ENCODE assay signal across 7 mouse cellular contexts in genomic region chr14:52197156-52197878, GRCm38 (mm10). TPM values are rescaled to one million over a fixed set of nuclear protein-coding genes. Genes with fewer than 3 reads are reported as not detected.
DNase-seq lines count a peak whose midpoint lies in the region; ATAC-seq lines count a peak whose summit lies in the region.

TSS of gene Supt16 (minus strand) at chr14:52197416.

- peak within 1 kb of the TSS; percentile 99 for H3K27ac ChIP-seq in embryonic facial prominence, embryonic 10.5 days (replicated peaks)
- H3K27ac ChIP-seq in limb, embryonic 11.5 days (replicated peaks; ENCODE audit: low read depth, low read length): peak within 1 kb of the TSS; percentile 98
- H3K27ac ChIP-seq in midbrain, embryonic 14.5 days (replicated peaks; ENCODE audit: low read depth, low read length): peak within 1 kb of the TSS; percentile 94

- no peaks in the 10 kb centered on the region for H3K9me3 ChIP-seq in embryonic facial prominence, embryonic 10.5 days
- no peaks in the 10 kb centered on the region for H3K9me3 ChIP-seq in limb, embryonic 11.5 days (ENCODE audit: control insufficient read depth, low read length)
- no peaks in the 10 kb centered on the region for H3K9me3 ChIP-seq in midbrain, embryonic 14.5 days (ENCODE audit: control insufficient read depth, low read length)

- peak within 1 kb of the TSS; percentile 99 for H3K9ac ChIP-seq in limb, embryonic 11.5 days (ENCODE audit: low read length)
- peak within 1 kb of the TSS; percentile 95 for H3K9ac ChIP-seq in midbrain, embryonic 14.5 days (replicated peaks; ENCODE audit: low read length)

- peaks cover 20% of the 10 kb centered on the region for H3K4me1 ChIP-seq in embryonic facial prominence, embryonic 10.5 days
- H3K4me1 ChIP-seq in limb, embryonic 11.5 days (ENCODE audit: control insufficient read depth, insufficient read depth, low read length): peaks cover 3% of the 10 kb centered on the region; the same call in 1 of the 2 replicates
- peaks cover 18% of the 10 kb centered on the region for H3K4me1 ChIP-seq in midbrain, embryonic 14.5 days (ENCODE audit: control insufficient read depth, insufficient read depth, low read length)

- peak within 1 kb of the TSS; percentile 72 for H3K4me2 ChIP-seq in limb, embryonic 11.5 days (ENCODE audit: low read depth, severe bottlenecking)
- H3K4me2 ChIP-seq in midbrain, embryonic 14.5 days (ENCODE audit: low read length): peak within 1 kb of the TSS; percentile 84

- no peaks in the 10 kb centered on the region for H3K27me3 ChIP-seq in embryonic facial prominence, embryonic 10.5 days (replicated peaks; ENCODE audit: low read depth, poor library complexity, severe bottlenecking)
- H3K27me3 ChIP-seq in limb, embryonic 11.5 days (ENCODE audit: control insufficient read depth, insufficient read depth, low read length): no peaks in the 10 kb centered on the region
- no peaks in the 10 kb centered on the region for H3K27me3 ChIP-seq in midbrain, embryonic 14.5 days (ENCODE audit: control insufficient read depth, insufficient read depth, low read length)

- ATAC-seq in limb, embryonic 11.5 days (ENCODE audit: insufficient number of reproducible peaks, low FRiP score, low TSS enrichment, low read depth): peak; percentile 93
- ATAC-seq in midbrain, embryonic 14.5 days (ENCODE audit: low FRiP score, low TSS enrichment): peak; percentile 96

- under 1% methylated on average over 59 of the region's 59 CpGs for WGBS in embryonic facial prominence, embryonic 10.5 days
- under 1% methylated on average over 57 of the region's 59 CpGs for WGBS in limb, embryonic 11.5 days
- under 1% methylated on average over 57 of the region's 59 CpGs for WGBS in midbrain, embryonic 14.5 days

- peak within 1 kb of the TSS; percentile 98 for H3K4me3 ChIP-seq in embryonic facial prominence, embryonic 10.5 days
- H3K4me3 ChIP-seq in limb, embryonic 11.5 days (ENCODE audit: low read depth, low read length): peak within 1 kb of the TSS; percentile 92
- H3K4me3 ChIP-seq in midbrain, embryonic 14.5 days (replicated peaks; ENCODE audit: low read depth, low read length): peak within 1 kb of the TSS; percentile 92

- peaks cover 59% of the 10 kb centered on the region for H3K36me3 ChIP-seq in embryonic facial prominence, embryonic 10.5 days (replicated peaks)
- H3K36me3 ChIP-seq in limb, embryonic 11.5 days (ENCODE audit: control insufficient read depth, insufficient read depth, low read length): peaks cover 12% of the 10 kb centered on the region
- peaks cover 47% of the 10 kb centered on the region for H3K36me3 ChIP-seq in midbrain, embryonic 14.5 days (ENCODE audit: control insufficient read depth, insufficient read depth, low read length)

- peak; percentile 89 for DNase-seq in adrenal gland, postnatal 10 days
- DNase-seq in embryonic facial prominence, embryonic 10.5 days (ENCODE audit: low spot score): peak; percentile 90
- peak; percentile 98 for DNase-seq in heart, adult 11 months
- DNase-seq in kidney, adult 18-20 months: peak; percentile 89
- DNase-seq in limb, embryonic 11.5 days (ENCODE audit: low spot score): peak; percentile 91
- peak; percentile 92 for DNase-seq in midbrain, embryonic 14.5 days
- DNase-seq in spleen, adult 18-20 months: peak; percentile 64 to 78

RNA-seq across cellular contexts. Expression of gene Supt16, which starts in this region (rescaled TPM):
- total RNA-seq in adrenal gland, postnatal 10 days (2021): 10 to 100 TPM; 53.1 to 54.0 TPM
- 89.9 and 90.2 TPM in 2 replicates for polyA plus RNA-seq in embryonic facial prominence, embryonic 10.5 days (2016; fragmentation: Nextera tagmentation; extraction: Ambion mirVana)
- polyA plus RNA-seq in limb, embryonic 11.5 days (2014; fragmentation: Nextera tagmentation; extraction: Ambion mirVana): 82.9 and 90.9 TPM in 2 replicates
- polyA plus RNA-seq in midbrain, embryonic 14.5 days (2014; fragmentation: Nextera tagmentation; extraction: Ambion mirVana): 58.7 and 74.9 TPM in 2 replicates

Comparison
In these comparisons a context has a peak if more than half of its experiments do, and no peak if none do; other contexts are left out.
1. Peak in every context shown above with its lines: DNase-seq, ATAC-seq, H3K4me3 ChIP-seq and H3K27ac ChIP-seq.